Mouse (Mus musculus): ENCODE measurements around the gene Dnajc28.

Gene Dnajc28

DNA sequence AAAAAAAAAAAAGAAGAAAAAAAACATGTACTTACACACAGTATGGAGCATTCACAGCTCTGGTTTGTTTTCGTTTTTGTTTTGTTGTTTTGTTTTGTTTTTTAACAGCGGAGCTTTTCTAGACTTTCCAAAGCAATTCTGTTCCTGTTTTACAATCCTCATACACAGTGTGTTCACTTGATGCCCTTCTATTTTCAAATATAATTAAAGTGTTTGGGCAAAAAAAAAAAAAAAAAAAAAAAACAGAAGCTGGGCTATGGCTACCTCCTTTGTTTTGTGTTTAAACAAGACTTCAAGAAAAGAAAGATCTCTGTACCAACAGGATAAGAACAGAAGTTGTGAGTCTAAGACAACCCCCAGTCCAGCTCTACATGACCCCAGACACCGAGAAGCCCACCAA is 30.1 kb downstream of the Dnajc28 start:
- no peak for DNase-seq (ENCODE audit: low spot score)

DNA sequence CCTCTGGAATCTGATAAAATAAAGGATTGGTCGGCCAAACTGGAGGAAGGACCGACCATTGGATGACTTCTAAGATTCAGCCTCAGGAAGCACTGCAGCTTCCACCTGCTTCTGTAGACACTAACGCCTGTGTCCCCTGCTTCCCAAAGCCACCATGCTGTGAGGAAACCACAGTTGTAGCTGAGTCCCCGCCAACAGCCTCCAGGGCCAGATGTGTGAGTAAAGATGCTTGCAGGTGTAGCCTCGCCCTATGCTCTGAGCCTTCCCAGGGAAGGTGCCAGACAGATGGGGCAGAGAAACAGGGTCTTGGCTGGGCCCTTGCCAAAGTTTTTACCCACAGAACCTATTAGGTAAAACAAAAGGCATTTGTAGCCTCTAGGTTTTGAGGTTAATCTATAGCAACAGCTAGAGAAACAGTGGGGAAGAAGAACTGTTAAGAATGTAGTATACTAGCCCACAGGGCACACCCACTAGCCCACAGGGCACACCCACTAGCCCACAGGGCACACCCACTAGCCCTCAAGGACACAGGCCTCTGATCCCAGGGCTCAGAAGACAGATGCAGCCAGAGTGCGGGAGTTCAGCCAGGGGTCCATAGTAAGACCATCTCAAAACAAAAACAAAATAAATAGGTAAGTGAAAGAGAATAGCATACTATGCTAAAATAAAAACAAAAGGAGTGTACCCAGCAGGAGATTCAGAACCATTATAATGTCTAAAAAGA is 30.9 kb downstream of the Dnajc28 start:
- DNase-seq (ENCODE audit: low spot score) = no peak

DNA sequence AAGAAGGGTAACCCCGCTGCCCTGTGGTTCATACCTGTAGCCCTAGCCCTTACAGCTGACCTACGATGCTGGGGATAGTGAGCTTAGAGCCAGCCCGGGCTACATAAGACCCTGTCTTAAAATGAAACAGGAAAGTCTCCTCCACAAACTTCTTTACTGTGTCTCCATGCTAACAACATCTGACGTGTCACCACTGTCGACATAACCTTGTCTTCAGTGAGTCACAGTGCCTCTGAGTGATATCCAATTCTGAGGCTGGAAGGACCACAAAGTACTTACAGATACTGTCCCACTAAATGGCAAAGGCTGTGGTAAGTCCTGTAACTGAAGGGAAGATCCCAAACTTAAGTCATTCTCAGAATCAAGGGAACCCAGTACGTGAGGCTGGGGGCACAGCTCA is 32.6 kb downstream of the Dnajc28 start:
- DNase-seq (ENCODE audit: low spot score) = no peak

DNA sequence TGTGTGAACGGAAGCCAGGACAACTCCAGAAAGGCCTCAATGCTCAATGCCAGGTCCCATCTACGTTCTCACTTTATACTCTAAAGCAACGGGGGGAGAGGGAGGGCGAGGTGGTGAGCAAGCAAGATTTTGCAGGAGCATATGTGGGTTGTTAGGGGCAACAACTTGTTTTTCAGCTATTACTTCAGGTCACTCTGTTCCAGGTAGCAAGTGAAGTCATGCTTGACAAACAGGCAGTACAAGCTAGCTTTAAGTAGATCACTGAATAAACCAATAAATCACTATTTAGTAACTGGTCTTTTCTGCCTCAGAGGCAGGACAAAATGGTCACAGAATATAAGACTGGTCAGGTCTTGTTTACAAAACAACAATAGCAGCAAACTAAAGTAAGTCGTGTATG is 33.2 kb downstream of the Dnajc28 start:
- no peak for DNase-seq (ENCODE audit: low spot score)

DNA sequence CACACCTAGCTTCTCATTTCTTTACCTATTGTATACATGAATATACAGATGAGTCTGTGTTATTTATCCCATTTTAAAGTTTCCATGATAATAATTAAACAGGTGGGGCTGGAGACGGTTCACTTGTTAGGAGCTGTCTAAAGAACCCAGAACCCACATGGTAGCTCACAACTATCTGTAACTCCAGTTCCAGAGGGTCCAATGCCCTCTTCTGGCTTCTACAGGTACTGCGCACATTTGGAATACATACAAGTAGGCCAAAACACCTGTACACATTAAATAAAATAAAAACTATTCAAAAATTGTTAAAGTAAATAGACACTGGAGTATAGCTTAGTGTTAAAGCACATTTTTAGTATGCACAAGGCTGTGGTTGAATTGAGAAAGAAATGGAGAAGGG is 36.5 kb downstream of the Dnajc28 start:
- no peak for DNase-seq (ENCODE audit: low spot score)

DNA sequence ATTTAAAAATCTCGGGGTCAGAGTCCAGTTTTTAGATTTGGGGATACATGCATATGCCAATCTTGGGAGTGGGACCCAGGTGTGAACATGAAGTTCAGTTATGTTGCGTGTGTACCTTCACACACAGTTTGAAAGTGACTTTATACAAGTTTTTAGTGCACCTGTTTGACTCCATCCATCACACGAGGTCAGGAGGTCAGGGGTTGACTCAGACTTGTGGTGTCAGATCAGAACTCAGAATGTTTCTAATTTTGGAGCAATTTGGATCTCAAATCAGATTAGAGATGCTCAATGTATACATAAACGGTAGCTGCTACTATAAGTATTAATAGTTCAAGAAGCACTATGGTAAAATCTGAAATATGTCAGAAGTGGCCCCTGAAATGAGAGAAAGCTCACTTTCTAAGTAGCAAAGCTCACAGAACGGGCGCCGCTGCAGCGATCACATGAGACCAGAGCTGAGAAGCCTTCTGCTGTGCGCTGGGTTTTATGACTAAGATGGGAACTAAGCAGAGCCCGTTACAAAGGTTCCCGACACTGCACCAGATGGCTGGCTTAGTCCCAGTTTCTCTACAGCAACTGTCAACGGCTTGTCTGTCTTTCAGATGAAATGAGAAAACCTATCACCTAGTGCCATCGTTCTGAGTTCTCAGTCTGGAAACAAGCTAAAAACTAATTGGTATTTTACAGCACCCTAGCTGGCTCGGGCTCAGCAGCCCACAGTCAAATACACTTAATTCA is 39.7 kb downstream of the Dnajc28 start:
- DNase-seq (ENCODE audit: low spot score) = no peak

DNA sequence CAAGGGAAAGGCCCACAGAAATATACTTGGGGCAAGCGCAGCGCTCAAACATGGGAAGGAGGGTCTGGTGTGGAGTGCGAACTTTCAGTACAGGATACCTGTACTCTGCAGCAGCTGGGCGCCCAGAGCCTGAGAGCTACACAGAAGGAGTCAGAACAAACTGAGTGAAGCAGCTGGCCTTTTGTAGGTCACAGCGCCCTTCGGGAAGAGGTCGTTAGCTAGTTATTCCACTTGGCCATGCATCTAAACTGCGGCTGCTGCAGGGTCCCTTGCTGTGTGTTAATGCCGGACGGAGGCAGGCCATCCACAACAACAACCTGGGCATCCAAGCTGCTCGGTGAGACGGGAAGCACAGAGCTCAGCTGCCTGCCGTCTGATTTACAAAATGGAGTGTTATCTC is 43.7 kb downstream of the Dnajc28 start:
- DNase-seq (ENCODE audit: low spot score) = no peak

DNA sequence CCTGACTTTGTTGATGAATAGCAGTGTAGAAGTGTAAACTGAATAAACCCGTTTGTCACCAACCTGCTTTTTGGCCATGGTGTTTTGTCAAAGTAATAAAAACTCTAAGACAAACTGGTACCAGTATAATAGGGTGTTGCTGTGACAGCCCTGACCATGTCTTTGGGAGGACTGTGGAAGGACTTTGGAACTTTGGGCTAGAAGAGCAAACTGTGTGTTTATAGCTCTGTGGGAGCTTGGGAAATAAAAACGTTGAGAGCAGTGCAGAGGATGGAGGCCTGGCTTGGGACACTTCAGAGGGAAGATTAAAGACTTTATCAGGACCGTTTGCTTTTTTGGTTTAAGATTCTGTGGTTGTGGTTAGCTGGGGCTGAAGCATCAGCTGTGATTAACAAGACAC is 47.7 kb downstream of the Dnajc28 start:
- no peak for DNase-seq (ENCODE audit: low spot score)

DNA sequence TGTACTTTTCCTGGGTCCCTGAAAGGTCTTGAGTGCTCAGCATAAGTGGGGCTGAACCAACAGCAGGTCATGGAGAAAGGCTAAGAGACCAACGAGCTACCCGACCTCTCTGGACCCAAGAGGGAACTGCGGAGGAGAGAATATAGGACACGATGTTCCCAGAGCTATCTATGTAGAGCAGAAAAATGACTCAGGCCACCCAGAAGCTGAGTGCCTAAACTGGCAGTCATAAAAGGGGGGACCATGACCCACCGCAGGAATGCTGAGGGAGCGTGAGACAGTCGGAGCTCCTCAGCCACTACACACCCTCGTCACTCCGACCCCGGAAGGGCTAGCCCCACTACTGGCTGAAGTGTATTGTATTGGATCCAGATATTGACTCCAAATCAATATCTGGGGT is 49.9 kb downstream of the Dnajc28 start:
- no peak for DNase-seq (ENCODE audit: low spot score)

DNA sequence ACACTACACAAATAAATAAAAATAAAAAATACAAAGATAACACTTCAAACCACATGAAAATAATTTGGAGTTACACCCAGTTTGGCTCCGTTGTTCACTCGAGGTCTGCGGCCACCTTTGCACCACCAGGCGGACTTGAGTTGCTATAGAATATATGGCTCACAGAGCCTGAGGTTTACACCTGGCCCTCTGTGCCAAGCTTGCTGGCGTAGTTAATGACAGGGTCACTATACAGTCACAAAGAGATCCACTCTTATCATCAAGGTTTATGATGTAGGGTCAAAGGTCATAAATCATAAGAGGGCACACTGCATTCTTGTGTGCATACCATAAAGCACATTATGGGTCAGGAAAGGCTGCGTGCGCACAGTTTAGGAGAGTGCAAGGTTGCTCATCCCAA is 52.8 kb downstream of the Dnajc28 start:
- no peak for DNase-seq (ENCODE audit: low spot score)

DNA sequence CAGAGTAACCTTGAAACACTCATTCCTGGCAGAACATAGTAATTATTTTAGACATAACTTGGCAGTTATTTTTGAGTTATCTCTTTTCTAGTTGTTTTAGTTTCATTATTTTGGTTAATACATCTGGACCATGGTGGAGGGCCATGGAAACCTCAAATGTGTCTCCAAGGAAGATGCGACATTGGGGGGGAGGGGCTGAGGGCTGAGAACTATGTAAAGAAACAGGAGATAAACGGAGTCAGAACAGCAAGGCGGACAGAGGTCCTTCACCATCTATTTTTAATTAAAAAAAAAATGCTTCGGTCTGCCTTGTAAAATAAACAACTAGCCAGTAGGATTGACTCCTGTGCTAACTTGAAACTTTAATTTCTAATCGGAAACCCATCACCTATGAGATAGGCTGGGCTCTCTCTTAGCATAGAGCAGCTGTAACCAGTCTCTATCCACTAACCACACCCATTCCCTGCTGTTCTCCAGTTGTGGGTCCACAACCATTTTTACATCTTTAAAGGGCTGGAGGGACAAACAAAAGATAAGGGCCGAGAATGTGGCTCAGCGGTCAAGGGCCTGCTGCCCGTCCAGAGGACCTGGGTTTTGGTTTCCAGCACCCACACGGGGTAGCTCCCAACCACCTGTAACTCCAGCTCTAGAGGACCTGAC is 53.4 kb downstream of the Dnajc28 start:
- DNase-seq (ENCODE audit: low spot score) = no peak

DNA sequence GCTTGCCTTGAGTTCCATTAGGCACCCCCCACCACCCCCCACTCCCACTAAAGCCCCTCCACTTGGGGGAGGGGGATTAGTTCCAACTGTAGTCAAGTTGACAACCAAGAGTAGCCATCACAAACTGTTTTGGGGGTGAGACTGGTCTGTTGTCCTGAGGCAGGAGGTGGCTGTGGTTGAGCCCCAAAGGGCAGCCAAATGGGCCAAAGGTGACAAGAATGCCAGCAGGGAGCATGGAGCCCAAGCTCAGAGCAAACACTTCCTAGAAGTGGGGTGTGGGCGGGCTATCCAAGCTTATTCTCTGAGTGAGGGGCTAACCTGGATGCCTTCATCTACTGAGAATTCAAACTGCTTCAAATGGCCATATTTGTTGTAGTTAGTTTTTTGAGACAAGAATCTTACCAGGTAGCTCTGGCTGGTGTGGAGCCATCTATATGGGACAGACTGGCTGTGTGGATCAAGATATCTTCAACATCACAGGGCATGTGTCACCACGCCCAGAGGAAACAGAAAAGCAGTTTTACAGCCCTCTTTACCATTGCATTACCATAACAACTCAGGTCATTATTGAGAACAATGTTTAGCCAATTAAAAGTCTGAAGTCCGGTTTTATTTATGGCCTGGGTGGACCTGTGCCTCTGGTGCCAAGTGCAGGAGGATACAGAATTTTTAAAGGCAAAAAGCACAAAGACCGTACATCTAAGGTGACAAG is 54.1 kb downstream of the Dnajc28 start:
- DNase-seq (ENCODE audit: low spot score) = no peak
